Mouse (Mus musculus) kidney, adult 10 weeks (tissue): ENCODE data around the gene Spdef. TPM values are rescaled to one million over a fixed set of nuclear protein-coding genes. Genes with fewer than 3 reads are reported as not detected.

Experiments
- polyA plus RNA-seq: library from polyadenylated mRNA; stranded (reverse); fragments of 350-450 nt; fragmentation: Illumina TruSeq; extraction: RNeasy Lipid Tissue Mini Kit (QIAGEN cat#74804); gene quantifications from one replicate; pipeline ENCODE4 v1.2.3, GENCODE M21; 2014; ENCODE audit warnings: low read depth, low replicate concordance

The Spdef gene
- not detected for polyA plus RNA-seq

DNA sequence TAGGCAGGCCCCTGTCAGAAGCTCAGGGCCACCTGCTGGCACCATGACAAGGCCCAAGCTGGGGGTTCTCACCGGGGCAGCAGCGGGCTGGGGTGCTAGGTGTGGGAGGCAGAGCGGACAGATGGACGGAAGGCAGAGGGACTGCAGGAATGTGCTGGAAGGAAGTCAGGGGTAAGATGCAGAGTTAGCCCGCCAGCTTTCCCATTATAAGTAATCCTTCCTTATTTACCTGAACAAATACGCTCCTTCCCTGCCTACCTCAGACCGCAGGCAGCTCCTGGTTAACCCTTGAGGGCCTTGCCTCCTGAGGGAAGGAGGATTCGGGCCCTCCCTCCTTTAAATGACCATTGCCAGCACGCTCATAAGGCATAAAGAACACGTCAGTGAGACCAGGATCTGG, at the start of gene Spdef:
Gene Spdef, minus strand, starts transcription at position 186 of the 400 bp plus-strand sequence.

Other genes with a start within 250 kb of the Spdef start
- gene Grm4, start 207.6 kb downstream of the Spdef start, polyA plus RNA-seq, result not detected
- gene Hmga1, start 172.5 kb downstream of the Spdef start, polyA plus RNA-seq, result 3.2 TPM
- not detected for gene AI413582, start 163.2 kb downstream of the Spdef start, polyA plus RNA-seq
- gene Nudt3, start 105.5 kb downstream of the Spdef start, polyA plus RNA-seq, result 21.4 TPM
- gene RPS10-NUDT3, start 93.7 kb downstream of the Spdef start, polyA plus RNA-seq, result not detected
- gene Rps10, start 92.3 kb downstream of the Spdef start, polyA plus RNA-seq, result 34.5 TPM
- gene Pacsin1, start 73.4 kb downstream of the Spdef start, polyA plus RNA-seq, result not detected
- gene D17Wsu92e, start 91.7 kb upstream of the Spdef start, polyA plus RNA-seq, result 82.3 TPM
- 28.2 TPM for gene Snrpc, start 109.2 kb upstream of the Spdef start, polyA plus RNA-seq
- gene Uhrf1bp1, start 127.5 kb upstream of the Spdef start, polyA plus RNA-seq, result 3.7 TPM
- gene Anks1, start 180.4 kb upstream of the Spdef start, polyA plus RNA-seq, result 3.0 TPM
- gene Taf11, start 180.9 kb upstream of the Spdef start, polyA plus RNA-seq, result 25.2 TPM